Mouse (Mus musculus): ENCODE data around the gene Plcl1. TPM values are rescaled to one million over a fixed set of nuclear protein-coding genes. Genes with fewer than 3 reads are reported as not detected.

The Plcl1 gene
- polyA plus RNA-seq, 2 experiments from 2014 or later = 2.3 to 6.2 TPM

- peak; percentile 75 for ATAC-seq
These were observed 123.0 kb downstream of the Plcl1 start for GRCm38 (mm10) chr1:55528547-55529304.

- ATAC-seq = no peak
These were observed 128.1 kb downstream of the Plcl1 start for GRCm38 (mm10) chr1:55533823-55534222.

GRCm38 (mm10) chr1:55554405-55554804 lies 148.7 kb downstream of the Plcl1 start:
- ATAC-seq = no peak

GRCm38 (mm10) chr1:55557960-55558359 lies 152.2 kb downstream of the Plcl1 start:
- no peak for ATAC-seq

GRCm38 (mm10) chr1:55558409-55558808 lies 152.7 kb downstream of the Plcl1 start:
- ATAC-seq = no peak

GRCm38 (mm10) chr1:55559998-55560397 lies 154.3 kb downstream of the Plcl1 start:
- ATAC-seq = no peak

- ATAC-seq = no peak
These were observed 160.2 kb downstream of the Plcl1 start for GRCm38 (mm10) chr1:55565933-55566332.

GRCm38 (mm10) chr1:55567801-55568360 lies 162.2 kb downstream of the Plcl1 start:
- ATAC-seq = no peak

- ATAC-seq = no peak
These were observed 164.5 kb downstream of the Plcl1 start for GRCm38 (mm10) chr1:55570225-55570624.

GRCm38 (mm10) chr1:55571399-55571798 lies 165.7 kb downstream of the Plcl1 start:
- ATAC-seq = no peak

GRCm38 (mm10) chr1:55572202-55572601 lies 166.5 kb downstream of the Plcl1 start:
- ATAC-seq = no peak

GRCm38 (mm10) chr1:55572664-55573063 lies 166.9 kb downstream of the Plcl1 start:
- ATAC-seq = no peak

- no peak for ATAC-seq
These were observed 170.2 kb downstream of the Plcl1 start for GRCm38 (mm10) chr1:55575916-55576315.

- no peak for ATAC-seq
These were observed 176.0 kb downstream of the Plcl1 start for GRCm38 (mm10) chr1:55581752-55582151.

GRCm38 (mm10) chr1:55585441-55585840 lies 179.7 kb downstream of the Plcl1 start:
- ATAC-seq = no peak

- no peak for ATAC-seq
These were observed 182.4 kb downstream of the Plcl1 start for GRCm38 (mm10) chr1:55588090-55588489.

GRCm38 (mm10) chr1:55590047-55590446 lies 184.3 kb downstream of the Plcl1 start:
- ATAC-seq = no peak

- ATAC-seq = no peak
These were observed 194.8 kb downstream of the Plcl1 start for GRCm38 (mm10) chr1:55600496-55600895.

GRCm38 (mm10) chr1:55604593-55604992 lies 198.9 kb downstream of the Plcl1 start:
- ATAC-seq = no peak

GRCm38 (mm10) chr1:55605450-55605849 lies 199.7 kb downstream of the Plcl1 start:
- ATAC-seq = no peak

- ATAC-seq = no peak
These were observed 200.2 kb downstream of the Plcl1 start for GRCm38 (mm10) chr1:55605956-55606355.

- ATAC-seq = no peak
These were observed 200.7 kb downstream of the Plcl1 start for GRCm38 (mm10) chr1:55606405-55606804.

GRCm38 (mm10) chr1:55612759-55613328 lies 207.1 kb downstream of the Plcl1 start:
- no peak for ATAC-seq

- ATAC-seq = no peak
These were observed 212.1 kb downstream of the Plcl1 start for GRCm38 (mm10) chr1:55617857-55618256.
